Mouse (Mus musculus) embryonic fibroblast, embryonic 13.5 days (primary cell): ENCODE results near the gene Dnajc12. TPM values are rescaled to one million over a fixed set of nuclear protein-coding genes. Genes with fewer than 3 reads are reported as not detected.

Source experiments
- H3K27ac ChIP-seq: 2 replicates; pipeline ENCODE4 v1.5.1; 2012; ENCODE audit warnings: low read length, control low read depth, inconsistent platforms; ENCODE audit not compliant: insufficient read depth
- H3K4me1 ChIP-seq: 2 replicates; pipeline ENCODE4 v1.6.1; 2011; ENCODE audit warnings: low read length; ENCODE audit not compliant: control insufficient read depth, insufficient read depth
- H3K4me3 ChIP-seq: 2 replicates; pipeline ENCODE4 v1.5.1; 2011; ENCODE audit warnings: mild to moderate bottlenecking, control low read depth, low read length; ENCODE audit not compliant: insufficient read depth
- CTCF ChIP-seq: IDR thresholded peaks from 2 replicates; pipeline ENCODE4 v1.5.1; 2011; ENCODE audit warnings: mild to moderate bottlenecking, control low read depth, low read length, moderate library complexity, borderline replicate concordance; ENCODE audit not compliant: insufficient read depth
- POLR2A ChIP-seq: IDR thresholded peaks from 2 replicates; pipeline ENCODE4 v1.6.1; 2011; ENCODE audit warnings: low read depth, mild to moderate bottlenecking, control low read depth, low read length, moderate library complexity
- polyA plus RNA-seq: library from polyadenylated mRNA; stranded (reverse); fragments of >200 nt; gene quantifications from 2 replicates; pipeline ENCODE4 v1.2.4, GENCODE M21; 2011; ENCODE audit warnings: low read depth; ENCODE audit not compliant: missing spikeins, insufficient read length

Gene Dnajc12
- polyA plus RNA-seq, 1 experiment, result 3.5 TPM

- no peak for TF ChIP-seq CTCF
- H3K27ac ChIP-seq, result no peak overlapping the region
- no peak overlapping the region for H3K4me3 ChIP-seq
- no peaks in the 10 kb centered on the region for H3K4me1 ChIP-seq
Observed at GRCm38 (mm10) chr10:63415850-63416249, 33.6 kb downstream of the Dnajc12 start.

- H3K4me1 ChIP-seq, result no peaks in the 10 kb centered on the region
- TF ChIP-seq POLR2A, result no peak
Observed at GRCm38 (mm10) chr10:63417061-63417460, 34.8 kb downstream of the Dnajc12 start.

GRCm38 (mm10) chr10:63421739-63422735 is 39.8 kb downstream of the Dnajc12 start, which contains the start of gene Gm7075:
Gene Gm7075 (minus strand): TSS chr10:63421789.
- H3K4me3 ChIP-seq, result no peak within 1 kb of the TSS
- no peak for TF ChIP-seq POLR2A
- peak; percentile 40; the same call in 1 of the 2 replicates for TF ChIP-seq CTCF
- no peak within 1 kb of the TSS for H3K27ac ChIP-seq
- no peaks in the 10 kb centered on the region for H3K4me1 ChIP-seq

More at GRCm38 (mm10) chr10:63417061-63417460, 34.8 kb downstream of the Dnajc12 start:
- H3K4me3 ChIP-seq, result no peak overlapping the region
- no peak overlapping the region for H3K27ac ChIP-seq

GRCm38 (mm10) chr10:63422736-63422992 is 40.4 kb downstream of the Dnajc12 start:
- Histone ChIP-seq H3K4me3 (no peak overlapping the region), H3K27ac (no peak overlapping the region), H3K4me1 (no peaks in the 10 kb centered on the region)
- TF ChIP-seq CTCF (no peak), POLR2A (no peak)

- no peaks in the 10 kb centered on the region for H3K4me1 ChIP-seq
- TF ChIP-seq POLR2A (no peak), CTCF (no peak)
- H3K27ac ChIP-seq, result no peak overlapping the region
- no peak overlapping the region for H3K4me3 ChIP-seq
Observed at GRCm38 (mm10) chr10:63423591-63424474, 41.6 kb downstream of the Dnajc12 start.

DNA sequence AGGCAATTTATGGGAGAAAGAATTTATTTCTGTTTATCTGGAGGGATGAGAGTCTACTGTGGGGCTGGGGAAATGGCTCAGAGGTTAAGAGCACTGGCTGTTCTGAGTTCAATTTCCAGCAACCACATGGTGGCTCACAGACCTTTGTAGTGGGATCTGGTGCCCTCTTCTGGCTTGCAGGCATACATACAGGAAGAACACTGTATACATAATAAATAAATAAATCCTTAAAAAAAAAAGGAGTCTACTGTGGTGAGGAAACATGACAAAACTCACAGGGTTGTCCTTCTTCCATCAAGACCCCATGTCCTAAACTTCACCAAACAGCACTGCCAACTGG is 42.2 kb downstream of the Dnajc12 start:
- Histone ChIP-seq H3K27ac (no peak overlapping the region), H3K4me3 (no peak overlapping the region), H3K4me1 (no peaks in the 10 kb centered on the region)
- no peak for TF ChIP-seq POLR2A
- no peak for TF ChIP-seq CTCF

DNA sequence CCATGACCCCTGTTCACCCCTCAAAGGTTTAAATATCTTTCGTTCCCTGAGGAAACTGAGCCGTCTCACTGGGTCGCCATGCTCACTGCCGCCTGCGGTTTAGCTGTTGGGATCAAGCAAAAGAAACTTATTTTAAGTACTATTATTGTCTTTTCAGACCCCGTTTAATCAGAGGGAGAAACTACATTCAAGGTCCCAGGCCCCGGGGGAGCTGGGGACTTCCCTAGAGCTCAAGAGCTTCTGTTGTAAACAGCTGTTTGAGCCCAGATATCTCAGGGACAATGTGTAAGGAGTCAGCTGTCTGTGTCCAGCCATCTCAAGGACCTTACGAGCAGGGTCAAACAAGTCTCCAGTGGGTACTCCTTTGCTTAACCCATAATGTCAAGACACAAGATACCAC is 44.9 kb downstream of the Dnajc12 start:
- H3K4me1 ChIP-seq, result no peaks in the 10 kb centered on the region
- TF ChIP-seq POLR2A (no peak), CTCF (no peak)
- H3K27ac ChIP-seq, result no peak overlapping the region
- H3K4me3 ChIP-seq, result no peak overlapping the region

- TF ChIP-seq POLR2A (no peak), CTCF (no peak)
- Histone ChIP-seq H3K4me1 (no peaks in the 10 kb centered on the region), H3K27ac (no peak overlapping the region), H3K4me3 (peak overlapping the region; percentile 66)
Observed at GRCm38 (mm10) chr10:63428243-63429022, 46.2 kb downstream of the Dnajc12 start.

DNA sequence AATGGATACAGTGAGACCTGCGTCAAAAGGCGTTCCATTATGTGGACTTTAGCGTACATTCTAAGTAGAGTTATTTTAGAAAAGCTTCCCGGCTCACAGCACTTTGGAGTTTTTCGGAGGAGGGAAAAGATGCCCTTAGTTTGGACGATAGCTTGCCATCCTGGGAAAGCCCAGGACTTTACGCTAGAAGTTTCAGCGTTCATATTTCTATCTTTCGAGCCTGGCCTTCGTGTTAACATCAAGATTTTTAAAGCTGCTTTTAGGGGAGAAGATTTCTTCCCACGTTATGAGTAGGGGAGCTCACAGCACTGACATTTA is 46.7 kb downstream of the Dnajc12 start:
- Histone ChIP-seq H3K4me3 (peak overlapping the region; percentile 66), H3K4me1 (no peaks in the 10 kb centered on the region), H3K27ac (no peak overlapping the region)
- no peak for TF ChIP-seq CTCF
- TF ChIP-seq POLR2A, result no peak
